ENCODE assay signal across 8 mouse cellular contexts in the genomic region with DNA sequence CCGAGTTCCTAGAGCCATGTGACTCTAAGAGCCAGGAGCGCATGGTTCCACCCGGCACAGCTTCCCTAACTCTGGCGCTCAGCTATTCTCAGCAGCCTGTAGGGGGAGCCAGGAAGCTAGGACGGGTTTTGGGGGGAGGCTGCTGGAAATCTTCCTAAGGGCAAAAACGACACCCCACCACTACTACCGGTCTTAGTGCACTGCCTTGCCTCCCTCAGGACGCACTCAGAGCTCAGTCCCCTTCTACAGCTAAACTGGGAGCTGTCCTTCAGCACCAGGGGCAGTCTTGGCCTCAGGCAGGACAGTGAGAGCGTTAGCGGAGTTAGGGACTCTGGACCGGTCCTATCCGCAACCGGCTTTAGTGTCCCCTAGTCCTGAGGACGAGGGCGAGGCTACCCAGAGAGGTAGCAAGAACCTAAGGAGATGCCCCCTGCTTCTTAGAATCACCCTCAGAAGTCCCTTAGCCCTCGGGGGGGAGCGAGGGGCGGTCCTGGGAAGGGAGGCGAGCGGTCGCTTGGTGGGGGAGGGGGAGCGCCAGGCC. TPM values are rescaled to one million over a fixed set of nuclear protein-coding genes. Genes with fewer than 3 reads are reported as not detected.
DNase-seq lines count a peak whose midpoint lies in the region; ATAC-seq and TF ChIP-seq lines count a peak whose summit lies in the region.

No protein-coding gene starts in this region.

- peak overlapping the region; percentile 69 for H3K4me2 ChIP-seq in intestine, embryonic 16.5 days (ENCODE audit: low read depth, low read length)
- peak overlapping the region; percentile 67 for H3K4me2 ChIP-seq in limb, embryonic 11.5 days (ENCODE audit: low read depth, severe bottlenecking)
- peak overlapping the region; percentile 63 for H3K4me2 ChIP-seq in midbrain, embryonic 12.5 days (replicated peaks)
- H3K4me2 ChIP-seq in stomach, postnatal 0 days (replicated peaks; ENCODE audit: low read depth), result peak overlapping the region; percentile 62

- H3K9ac ChIP-seq in intestine, embryonic 16.5 days (ENCODE audit: low read depth, low read length), result no peak overlapping the region
- no peak overlapping the region for H3K9ac ChIP-seq in limb, embryonic 11.5 days (ENCODE audit: low read length)
- peak overlapping the region; percentile 65; the same call in 1 of the 2 replicates for H3K9ac ChIP-seq in midbrain, embryonic 12.5 days (replicated peaks)
- H3K9ac ChIP-seq in stomach, postnatal 0 days (ENCODE audit: low read length), result no peak overlapping the region

- DNase-seq in gastrocnemius, adult 18-20 months (ENCODE audit: low spot score), result peak; percentile 31
- no peak for DNase-seq in gastrocnemius, postnatal 25 days
- DNase-seq in cerebellum, postnatal 14 days, result peak; percentile 62 to 72
- DNase-seq in gastrocnemius, postnatal 14 days, result peak; percentile 43
- DNase-seq in limb, embryonic 11.5 days (ENCODE audit: low spot score), result peak; percentile 85
- DNase-seq in stomach, postnatal 0 days (ENCODE audit: low spot score), result peak; percentile 74

- H3K9me3 ChIP-seq in intestine, embryonic 16.5 days (ENCODE audit: control insufficient read depth, low read length), result no peaks in the 10 kb centered on the region
- no peaks in the 10 kb centered on the region for H3K9me3 ChIP-seq in limb, embryonic 11.5 days (ENCODE audit: control insufficient read depth, low read length)
- no peaks in the 10 kb centered on the region for H3K9me3 ChIP-seq in midbrain, embryonic 12.5 days
- no peaks in the 10 kb centered on the region for H3K9me3 ChIP-seq in stomach, postnatal 0 days (ENCODE audit: control insufficient read depth, low read length)

- no peaks in the 10 kb centered on the region for H3K4me1 ChIP-seq in intestine, embryonic 16.5 days (ENCODE audit: control insufficient read depth, insufficient read depth, low read length)
- H3K4me1 ChIP-seq in limb, embryonic 11.5 days (ENCODE audit: control insufficient read depth, insufficient read depth, low read length), result no peaks in the 10 kb centered on the region
- H3K4me1 ChIP-seq in midbrain, embryonic 12.5 days, result peaks cover 3% of the 10 kb centered on the region; the same call in 1 of the 2 replicates
- H3K4me1 ChIP-seq in stomach, postnatal 0 days (replicated peaks; ENCODE audit: control insufficient read depth, insufficient read depth), result no peaks in the 10 kb centered on the region

- no peak overlapping the region for H3K27ac ChIP-seq in intestine, embryonic 16.5 days (ENCODE audit: low read length)
- H3K27ac ChIP-seq in limb, embryonic 11.5 days (replicated peaks; ENCODE audit: low read depth, low read length), result no peak overlapping the region
- peak overlapping the region; percentile 72; the same call in 1 of the 2 replicates for H3K27ac ChIP-seq in midbrain, embryonic 12.5 days (replicated peaks)
- no peak overlapping the region for H3K27ac ChIP-seq in stomach, postnatal 0 days (replicated peaks)

- peak; percentile 45 for TF ChIP-seq CTCF in stomach, postnatal 0 days (IDR thresholded peaks at IDR 0.05; ENCODE audit: low read depth)

- peak; percentile 87 for ATAC-seq in intestine, embryonic 16.5 days
- peak; percentile 79 for ATAC-seq in limb, embryonic 11.5 days (ENCODE audit: insufficient number of reproducible peaks, low FRiP score, low TSS enrichment, low read depth)
- ATAC-seq in midbrain, embryonic 12.5 days (ENCODE audit: low FRiP score, low read depth), result peak; percentile 73
- peak; percentile 81 for ATAC-seq in stomach, postnatal 0 days (ENCODE audit: low FRiP score, low TSS enrichment)

- H3K36me3 ChIP-seq in intestine, embryonic 16.5 days (ENCODE audit: control insufficient read depth, insufficient read depth, low read length), result no peaks in the 10 kb centered on the region
- H3K36me3 ChIP-seq in limb, embryonic 11.5 days (ENCODE audit: control insufficient read depth, insufficient read depth, low read length), result no peaks in the 10 kb centered on the region
- no peaks in the 10 kb centered on the region for H3K36me3 ChIP-seq in midbrain, embryonic 12.5 days
- H3K36me3 ChIP-seq in stomach, postnatal 0 days (ENCODE audit: control insufficient read depth, insufficient read depth, low read length), result no peaks in the 10 kb centered on the region

- H3K4me3 ChIP-seq in intestine, embryonic 16.5 days (ENCODE audit: low read length), result peak overlapping the region; percentile 52
- H3K4me3 ChIP-seq in limb, embryonic 11.5 days (ENCODE audit: low read depth, low read length), result peak overlapping the region; percentile 38
- H3K4me3 ChIP-seq in midbrain, embryonic 12.5 days, result peak overlapping the region; percentile 67
- peak overlapping the region; percentile 39 for H3K4me3 ChIP-seq in stomach, postnatal 0 days (ENCODE audit: low read depth, low read length)

- WGBS in intestine, embryonic 16.5 days, result 17% methylated on average over 22 of the region's 22 CpGs
- WGBS in limb, embryonic 11.5 days, result 18% methylated on average over 21 of the region's 22 CpGs
- 25% methylated on average over 22 of the region's 22 CpGs for WGBS in midbrain, embryonic 12.5 days
- 13% methylated on average over 18 of the region's 22 CpGs for WGBS in stomach, postnatal 0 days

- no peak for TF ChIP-seq EP300 in stomach, postnatal 0 days (optimal IDR thresholded peaks at IDR 0.05)

- intact Hi-C loops in gastrocnemius, postnatal 14 days (cut with DNase I; ENCODE audit: low total_unique reads), result no loop called here

- H3K27me3 ChIP-seq in intestine, embryonic 16.5 days (replicated peaks; ENCODE audit: control insufficient read depth, insufficient read depth, low read length), result peaks cover 50% of the 10 kb centered on the region
- peaks cover 30% of the 10 kb centered on the region for H3K27me3 ChIP-seq in limb, embryonic 11.5 days (ENCODE audit: control insufficient read depth, insufficient read depth, low read length)
- H3K27me3 ChIP-seq in midbrain, embryonic 12.5 days, result peaks cover 48% of the 10 kb centered on the region
- H3K27me3 ChIP-seq in stomach, postnatal 0 days (ENCODE audit: control insufficient read depth, insufficient read depth, low read length), result no peaks in the 10 kb centered on the region; the same call in 1 of the 2 replicates

RNA-seq across cellular contexts. Expression of a gene that starts 1.4 kb away (rescaled TPM):
- total RNA-seq in gastrocnemius, adult 18-20 months (2021), result under 1 TPM; 0.07 to 0.12 TPM
- total RNA-seq in gastrocnemius, postnatal 25 days (2021), result under 1 TPM; 0.18 to 0.27 TPM
- under 1 TPM; 0.11 to 0.31 TPM for total RNA-seq in gastrocnemius, postnatal 14 days (2021)
- polyA plus RNA-seq in intestine, embryonic 16.5 days (2015; fragmentation: Nextera tagmentation; extraction: Ambion mirVana), result 0.06 and 0.07 TPM in 2 replicates
- 0.11 and 0.14 TPM in 2 replicates for polyA plus RNA-seq in limb, embryonic 11.5 days (2014; fragmentation: Nextera tagmentation; extraction: Ambion mirVana)
- polyA plus RNA-seq in midbrain, embryonic 12.5 days (2016; fragmentation: Nextera tagmentation; extraction: Ambion mirVana), result 0.75 and 1.1 TPM in 2 replicates
- polyA plus RNA-seq in stomach, postnatal 0 days (2015; fragmentation: Nextera tagmentation; extraction: Ambion mirVana), result 0.06 and 0.08 TPM in 2 replicates
